Mouse (Mus musculus) C2C12 (cell line): ENCODE measurements around the gene Ap5s1. TPM values are rescaled to one million over a fixed set of nuclear protein-coding genes. Genes with fewer than 3 reads are reported as not detected.

Experiments used
- H3K27me3 ChIP-seq: one replicate; pipeline ENCODE4 v1.6.1; 2011; ENCODE audit not compliant: control insufficient read depth, insufficient read depth, insufficient read length
- H3K36me3 ChIP-seq: one replicate; pipeline ENCODE4 v1.6.1; 2011; ENCODE audit not compliant: control insufficient read depth, insufficient read depth
- H3K4me3 ChIP-seq: one replicate; pipeline ENCODE4 v1.5.1; 2011; ENCODE audit warnings: mild to moderate bottlenecking, control low read depth; ENCODE audit not compliant: poor library complexity, insufficient read depth, severe bottlenecking
- H3K79me2 ChIP-seq: one replicate; pipeline ENCODE4 v1.6.1; 2011; ENCODE audit not compliant: control insufficient read depth, insufficient read depth
- H3K79me3 ChIP-seq: one replicate; pipeline ENCODE4 v1.6.1; 2011; ENCODE audit warnings: low read depth, control low read depth
- H3ac ChIP-seq: one replicate; pipeline ENCODE3; 2011; ENCODE audit warnings: low read depth; ENCODE audit not compliant: control insufficient read depth, insufficient read length
- CEBPB ChIP-seq: IDR thresholded peaks from one replicate; pipeline ENCODE4 v1.6.1; 2011; ENCODE audit warnings: low read depth, mild to moderate bottlenecking, control low read depth, moderate library complexity
- CTCF ChIP-seq: IDR thresholded peaks from one replicate; pipeline ENCODE4 v1.5.1; 2011; ENCODE audit not compliant: control insufficient read depth, insufficient read depth, insufficient read length
- FOSL1 ChIP-seq: IDR thresholded peaks from one replicate; pipeline ENCODE4 v1.8.0; 2011; ENCODE audit warnings: mild to moderate bottlenecking, low read length; ENCODE audit not compliant: poor library complexity, insufficient read depth, severe bottlenecking
- MAX ChIP-seq: IDR thresholded peaks from one replicate; pipeline ENCODE4 v1.6.1; 2011; ENCODE audit warnings: mild to moderate bottlenecking, control low read depth
- MYOD1 ChIP-seq: IDR thresholded peaks from one replicate; pipeline ENCODE4 v1.6.1; 2011; ENCODE audit warnings: low read depth; ENCODE audit not compliant: control insufficient read depth, insufficient read length
- MYOG ChIP-seq: IDR thresholded peaks from one replicate; pipeline ENCODE4 v1.6.1; 2011; ENCODE audit not compliant: control insufficient read depth, insufficient read length; ENCODE audit errors: extremely low read depth
- USF1 ChIP-seq: IDR thresholded peaks from one replicate; pipeline ENCODE4 v1.6.1; 2011; ENCODE audit warnings: low read depth, mild to moderate bottlenecking, control low read depth, moderate library complexity
- polyA plus RNA-seq: library from polyadenylated mRNA; unstranded; fragments of >200 nt; fragmentation: generic; extraction: Trizol; gene quantifications from one replicate; pipeline ENCODE4 v1.2.1, GENCODE M21; 2012; ENCODE audit warnings: missing spikeins

The Ap5s1 gene
- polyA plus RNA-seq, 1 experiment = 24.1 TPM

GRCm38 (mm10) chr2:131167984-131168383 is 38.9 kb upstream of the Ap5s1 start:
- H3K36me3 ChIP-seq = no peaks in the 10 kb centered on the region
- no peaks in the 10 kb centered on the region for H3K27me3 ChIP-seq
- H3K79me2 ChIP-seq = no peaks in the 10 kb centered on the region
- no peak overlapping the region for H3K4me3 ChIP-seq
- no peak for TF ChIP-seq MYOG
- TF ChIP-seq MYOD1 = no peak
- no peak for TF ChIP-seq FOSL1
- TF ChIP-seq CEBPB = no peak
- no peak for TF ChIP-seq CTCF
- no peak for TF ChIP-seq USF1
- no peak for TF ChIP-seq MAX
- H3K79me3 ChIP-seq = no peaks in the 10 kb centered on the region
- H3ac ChIP-seq = no peak overlapping the region

GRCm38 (mm10) chr2:131168914-131169313 is 38.0 kb upstream of the Ap5s1 start:
- Histone ChIP-seq H3K36me3 (no peaks in the 10 kb centered on the region), H3K79me2 (no peaks in the 10 kb centered on the region), H3K79me3 (no peaks in the 10 kb centered on the region), H3K27me3 (no peaks in the 10 kb centered on the region), H3ac (no peak overlapping the region), H3K4me3 (no peak overlapping the region)
- TF ChIP-seq FOSL1 (no peak), CTCF (no peak)

- no peaks in the 10 kb centered on the region for H3K36me3 ChIP-seq
- H3K79me3 ChIP-seq = peaks cover under 1% of the 10 kb centered on the region
- no peak overlapping the region for H3ac ChIP-seq
- no peak for TF ChIP-seq MYOG
- TF ChIP-seq CEBPB = no peak
- TF ChIP-seq CTCF = no peak
- TF ChIP-seq USF1 = no peak
- no peak overlapping the region for H3K4me3 ChIP-seq
- peaks cover 2% of the 10 kb centered on the region for H3K79me2 ChIP-seq
- H3K27me3 ChIP-seq = no peaks in the 10 kb centered on the region
Observed at GRCm38 (mm10) chr2:131170936-131171335, 35.9 kb upstream of the Ap5s1 start.

DNA sequence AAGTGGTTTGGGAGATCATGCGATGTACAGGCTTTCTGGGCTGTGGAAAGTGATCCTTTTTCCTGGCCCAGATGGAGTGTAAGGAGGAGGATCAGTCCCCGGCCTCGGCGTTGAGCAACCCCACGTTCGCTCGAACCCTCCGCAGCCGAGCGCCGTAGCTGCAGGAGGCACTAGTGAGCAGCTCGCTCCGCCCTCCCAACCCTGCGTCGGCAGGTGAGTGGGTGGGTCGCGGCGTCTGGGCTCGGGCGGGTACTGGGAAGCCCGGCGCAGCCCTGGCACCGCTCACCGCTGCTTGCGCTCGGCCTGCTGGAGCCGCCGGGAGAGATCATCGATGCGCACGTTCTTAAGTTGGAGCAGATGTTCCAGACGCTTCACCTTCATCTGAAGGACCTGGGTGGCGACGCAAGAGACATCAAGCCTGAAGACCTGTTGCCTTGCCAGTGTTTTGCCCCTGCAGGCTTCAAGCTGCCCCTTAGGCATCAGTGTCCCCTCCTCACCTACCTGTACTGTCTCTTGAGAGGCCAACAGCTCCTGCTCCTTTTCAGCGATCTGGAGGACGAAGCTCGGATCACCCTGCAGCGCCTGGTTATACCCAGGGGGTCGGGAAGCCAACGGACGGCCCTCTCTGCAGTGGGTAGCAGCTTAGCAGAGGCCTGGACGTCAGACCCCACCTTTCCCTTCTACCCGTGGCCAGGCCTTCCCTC is 35.3 kb upstream of the Ap5s1 start:
- Histone ChIP-seq H3ac (no peak overlapping the region), H3K79me3 (peaks cover 6% of the 10 kb centered on the region), H3K79me2 (peaks cover 8% of the 10 kb centered on the region), H3K4me3 (no peak overlapping the region), H3K36me3 (no peaks in the 10 kb centered on the region), H3K27me3 (no peaks in the 10 kb centered on the region)
- TF ChIP-seq FOSL1 = no peak

GRCm38 (mm10) chr2:131172322-131172721 is 34.6 kb upstream of the Ap5s1 start:
- Histone ChIP-seq H3K36me3 (peaks cover 1% of the 10 kb centered on the region), H3K79me2 (peaks cover 16% of the 10 kb centered on the region), H3ac (no peak overlapping the region), H3K79me3 (peaks cover 12% of the 10 kb centered on the region), H3K4me3 (no peak overlapping the region), H3K27me3 (no peaks in the 10 kb centered on the region)
- TF ChIP-seq USF1 = no peak
- TF ChIP-seq MAX = no peak
- TF ChIP-seq FOSL1 = no peak
- no peak for TF ChIP-seq MYOG
- no peak for TF ChIP-seq CEBPB
- TF ChIP-seq CTCF = no peak
- no peak for TF ChIP-seq MYOD1

DNA sequence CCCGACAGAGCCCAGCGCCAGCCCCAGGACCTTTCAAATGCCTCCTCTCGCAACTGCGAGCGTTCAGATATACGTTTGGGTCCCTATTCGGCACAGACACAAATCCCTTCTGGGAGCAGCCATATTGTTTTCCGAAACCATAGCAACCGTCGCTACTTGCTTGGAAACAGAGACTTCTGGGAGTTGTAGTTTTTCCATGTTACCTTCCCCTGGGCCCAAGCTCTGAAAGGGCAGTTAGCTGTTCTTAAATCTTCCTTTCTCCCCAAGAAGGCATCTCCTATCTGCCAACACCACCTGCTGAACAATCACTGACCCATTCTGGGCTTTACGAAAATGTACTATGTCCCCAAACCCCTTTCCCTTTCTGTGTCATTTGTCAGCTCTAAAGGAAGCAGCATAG is 32.2 kb upstream of the Ap5s1 start:
- H3K4me3 ChIP-seq = peak overlapping the region; percentile 8
- H3ac ChIP-seq = peak overlapping the region; percentile 19
- peaks cover 13% of the 10 kb centered on the region for H3K36me3 ChIP-seq
- peaks cover 33% of the 10 kb centered on the region for H3K79me3 ChIP-seq
- no peak for TF ChIP-seq MAX
- no peak for TF ChIP-seq FOSL1
- TF ChIP-seq CTCF = no peak
- TF ChIP-seq USF1 = no peak
- TF ChIP-seq CEBPB = no peak
- no peak for TF ChIP-seq MYOD1
- TF ChIP-seq MYOG = no peak
- peaks cover 40% of the 10 kb centered on the region for H3K79me2 ChIP-seq
- H3K27me3 ChIP-seq = no peaks in the 10 kb centered on the region
